Mouse (Mus musculus) spleen, adult 2 months (tissue): ENCODE results near the gene Hba-a2. TPM values are rescaled to one million over a fixed set of nuclear protein-coding genes. Genes with fewer than 3 reads are reported as not detected.
"Not testable (repeated sequence)": the region's sequence is repeated elsewhere in the genome, so short reads cannot be mapped to it uniquely, and the experiment has no call there.

ENCODE experiments used
- DNase-seq, 2 experiments: peaks; one replicate each; pipeline versions ENCODE4 v3.0.0 to v3.0.0-alpha.2; 2012 to 2021; ENCODE audit warnings: low spot score in 2 of 2, low read depth in 1 of 2
- H3K27ac ChIP-seq: fragments of 200-500 bp; 2 replicates; pipeline ENCODE4 v1.5.1; 2012; ENCODE audit warnings: low read length, inconsistent platforms; ENCODE audit not compliant: insufficient read depth
- H3K27me3 ChIP-seq: fragments of 200-500 bp; 2 replicates; pipeline ENCODE4 v1.6.1; 2012; ENCODE audit warnings: mild to moderate bottlenecking, moderate library complexity, low read length, inconsistent platforms; ENCODE audit not compliant: control insufficient read depth, insufficient read depth
- H3K36me3 ChIP-seq: fragments of 200-500 bp; 2 replicates; pipeline ENCODE4 v1.6.1; 2012; ENCODE audit warnings: mild to moderate bottlenecking, low read length, inconsistent platforms; ENCODE audit not compliant: control insufficient read depth, insufficient read depth
- H3K4me1 ChIP-seq: fragments of 200-500 bp; 2 replicates; pipeline ENCODE4 v1.6.1; 2011; ENCODE audit warnings: inconsistent platforms; ENCODE audit not compliant: control insufficient read depth, insufficient read depth, insufficient read length
- H3K4me3 ChIP-seq: fragments of 200-500 bp; 2 replicates; pipeline ENCODE4 v1.5.1; 2011; ENCODE audit warnings: mild to moderate bottlenecking, inconsistent platforms; ENCODE audit not compliant: insufficient read depth, insufficient read length; ENCODE audit errors: extremely low read depth
- CTCF ChIP-seq: fragments of 200-500 bp; IDR thresholded peaks from 2 replicates; pipeline ENCODE4 v1.5.1; 2011; ENCODE audit warnings: mild to moderate bottlenecking, inconsistent platforms; ENCODE audit not compliant: insufficient read depth, insufficient read length, insufficient replicate concordance; ENCODE audit errors: extremely low read depth
- POLR2A ChIP-seq: fragments of 200-500 bp; IDR thresholded peaks from 2 replicates; pipeline ENCODE4 v1.6.1; 2011; ENCODE audit warnings: low read depth, low read length, inconsistent platforms
- WGBS: fragments of 180-500 bp; shearing (Covaris S2); methylation state at CpG from one replicate; pipeline ENCODE4 v1.1.7; 2018; 5-methylcytosine and 5-hydroxymethylcytosine counted together
- polyA plus RNA-seq: library from polyadenylated mRNA; depleted of rRNA; stranded (reverse); fragments of >200 nt; gene quantifications from 2 replicates; pipeline ENCODE4 v1.2.3, GENCODE M21; 2012

The Hba-a2 gene
- polyA plus RNA-seq, 1 experiment: 127,038 TPM

DNA sequence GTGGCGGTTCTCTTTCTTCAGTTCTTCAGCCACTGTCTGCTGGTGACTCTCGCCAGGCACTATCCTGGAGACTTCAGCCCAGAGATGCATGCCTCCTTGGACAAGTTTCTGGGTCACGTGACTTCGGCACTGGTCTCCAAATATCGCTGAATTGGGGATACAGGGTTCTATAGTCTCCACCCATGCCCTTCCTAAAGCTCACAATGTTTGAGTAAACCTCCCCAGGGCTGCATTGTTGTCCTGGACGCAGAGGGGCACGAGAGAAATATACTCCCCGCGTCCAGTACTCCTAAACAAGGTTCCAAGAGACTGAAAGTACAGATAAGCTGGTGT lies 8.8 kb upstream of the Hba-a2 start:
- DNase-seq: no peak
- Histone ChIP-seq H3K27ac (no peak overlapping the region; the same call in 1 of the 2 replicates), H3K4me1 (no peaks in the 10 kb centered on the region), H3K36me3 (no peaks in the 10 kb centered on the region), H3K27me3 (no peaks in the 10 kb centered on the region), H3K4me3 (no peak overlapping the region)
- no peak for TF ChIP-seq CTCF
- WGBS: 79% methylated on average over 9 of the region's 9 CpGs

- 74% methylated on average over 4 of the region's 4 CpGs for whole genome bisulfite sequencing
- not testable (repeated sequence) for H3K4me3 ChIP-seq, H3K27me3 ChIP-seq, H3K36me3 ChIP-seq, H3K4me1 ChIP-seq, H3K27ac ChIP-seq, DNase-seq
Observed at GRCm38 (mm10) chr11:32292819-32293218, 3.5 kb upstream of the Hba-a2 start.

DNA sequence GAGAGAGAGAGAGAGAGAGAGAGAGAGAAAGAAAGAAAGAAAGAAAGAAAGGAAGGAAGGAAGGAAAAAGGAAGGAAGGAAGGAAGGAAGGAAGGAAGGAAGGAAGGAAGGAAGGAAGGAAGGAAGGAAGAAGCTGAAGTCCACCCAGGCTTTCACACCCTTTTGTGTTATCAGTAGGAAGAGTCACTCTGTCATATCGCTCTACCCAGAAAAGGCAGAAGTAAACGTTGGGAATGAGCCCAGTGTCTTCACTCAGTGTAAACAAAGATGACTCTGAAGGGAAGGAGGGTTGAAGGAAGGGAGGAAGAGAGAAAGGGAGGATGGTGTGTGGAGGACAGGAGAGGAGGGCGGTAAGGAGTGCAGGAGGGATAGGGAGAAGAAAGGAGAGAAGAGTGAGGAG lies 2.8 kb upstream of the Hba-a2 start:
- H3K27me3 ChIP-seq, H3K4me1 ChIP-seq, H3K36me3 ChIP-seq, H3K27ac ChIP-seq, DNase-seq, H3K4me3 ChIP-seq: not testable (repeated sequence)
- 52% methylated on average over 3 of the region's 3 CpGs for WGBS

DNA sequence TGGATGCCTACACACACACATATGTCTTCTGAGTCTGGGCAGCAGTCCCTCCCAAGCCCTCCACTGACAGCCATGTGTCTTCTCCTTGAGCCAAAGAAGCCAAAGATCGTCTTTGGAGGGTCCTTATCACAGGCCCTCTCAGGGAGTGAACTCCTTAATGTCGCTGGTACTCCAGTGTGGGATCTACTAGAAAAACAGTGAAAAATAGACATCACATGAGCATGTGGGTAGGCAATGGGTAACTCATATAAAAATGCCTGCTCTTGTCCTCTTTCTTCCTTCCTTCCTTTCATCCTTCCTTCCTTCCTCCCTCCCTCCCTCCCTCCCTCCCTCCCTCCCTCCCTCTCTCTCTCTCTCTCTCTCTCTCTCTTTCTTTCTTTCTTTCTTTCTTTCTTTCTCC lies 1.1 kb downstream of the Hba-a2 start:
- not testable (repeated sequence) for H3K4me3 ChIP-seq, DNase-seq, H3K27ac ChIP-seq, H3K36me3 ChIP-seq, H3K27me3 ChIP-seq, H3K4me1 ChIP-seq
- WGBS: 39% methylated on average over 2 of the region's 2 CpGs

GRCm38 (mm10) chr11:32297866-32298531 lies 1.7 kb downstream of the Hba-a2 start:
- H3K4me1 ChIP-seq: no peaks in the 10 kb centered on the region
- no peak for DNase-seq
- H3K4me3 ChIP-seq: no peak overlapping the region
- TF ChIP-seq CTCF (no peak), POLR2A (no peak)
- no peak overlapping the region for H3K27ac ChIP-seq
- no peaks in the 10 kb centered on the region for H3K36me3 ChIP-seq
- WGBS: 92% methylated on average over 1 of the region's 1 CpGs
- no peaks in the 10 kb centered on the region for H3K27me3 ChIP-seq

DNA sequence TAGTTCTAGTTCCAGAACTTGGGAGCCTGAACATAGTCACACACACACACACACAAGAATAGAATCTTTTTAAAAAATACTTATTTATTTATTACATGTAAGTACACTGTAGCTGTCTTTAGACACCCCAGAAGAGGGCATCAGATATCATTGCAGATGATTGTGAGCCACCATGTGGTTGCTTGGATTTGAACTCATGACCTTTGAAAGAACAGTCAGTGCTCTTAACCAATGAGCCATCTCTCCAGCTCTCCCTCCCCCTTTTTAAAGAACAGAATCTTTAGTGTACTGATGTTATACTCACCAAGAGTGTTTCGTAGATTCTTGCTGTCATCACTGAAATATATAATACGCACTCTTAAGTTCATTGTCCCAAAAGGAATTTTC lies 2.2 kb downstream of the Hba-a2 start:
- TF ChIP-seq CTCF (no peak), POLR2A (no peak)
- H3K27ac ChIP-seq: no peak overlapping the region
- no peak for DNase-seq
- WGBS: 96% methylated on average over 2 of the region's 2 CpGs
- H3K4me3 ChIP-seq: no peak overlapping the region
- no peaks in the 10 kb centered on the region for H3K36me3 ChIP-seq
- H3K27me3 ChIP-seq: no peaks in the 10 kb centered on the region
- no peaks in the 10 kb centered on the region for H3K4me1 ChIP-seq

DNA sequence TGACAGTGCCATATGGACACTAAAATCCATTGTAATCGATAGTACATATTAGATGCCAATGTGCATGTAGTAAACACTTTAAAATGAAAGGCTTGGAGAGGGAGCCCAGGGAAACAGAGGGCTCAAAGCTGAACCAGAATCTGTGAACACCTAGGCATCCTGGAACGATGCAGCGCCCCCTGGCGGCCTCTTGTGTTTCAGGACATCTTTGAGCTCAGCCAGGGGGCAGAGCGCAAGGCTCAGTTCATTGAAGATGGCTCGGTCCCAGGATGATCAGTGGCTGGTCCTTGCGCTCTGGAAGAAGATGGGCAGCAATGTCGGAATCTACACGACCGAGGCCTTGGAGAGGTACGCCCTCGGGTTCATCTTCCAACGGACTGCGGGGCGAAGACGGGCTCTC lies 3.6 kb downstream of the Hba-a2 start, which contains the start of gene Hbq1a:
TSS of gene Hbq1a (plus strand) at position 205 of the 400 bp plus-strand sequence.
- peak in 1 of 2 experiments; percentile 25 for DNase-seq
- not testable (repeated sequence) for H3K27me3 ChIP-seq, H3K4me3 ChIP-seq, H3K4me1 ChIP-seq, H3K27ac ChIP-seq, H3K36me3 ChIP-seq
- peak; percentile 40; the same call in 1 of the 2 replicates for TF ChIP-seq CTCF
- 8% methylated on average over 16 of the region's 16 CpGs for WGBS
